Mouse (Mus musculus) gastrocnemius, adult 8-10 months (tissue): ENCODE measurements around the gene Ltb4r2. TPM values are rescaled to one million over a fixed set of nuclear protein-coding genes. Genes with fewer than 3 reads are reported as not detected.

ENCODE experiments used
- DNase-seq, 2 experiments: peaks; one replicate each; pipeline ENCODE4 v3.0.0; 2022; ENCODE audit warnings: low spot score in 2 of 2
- total RNA-seq, 4 experiments: library from RNA; stranded (reverse); gene quantifications; 2 replicates each; pipeline ENCODE4 v1.2.4; 2022

The Ltb4r2 gene
- total RNA-seq = not detected

DNA sequence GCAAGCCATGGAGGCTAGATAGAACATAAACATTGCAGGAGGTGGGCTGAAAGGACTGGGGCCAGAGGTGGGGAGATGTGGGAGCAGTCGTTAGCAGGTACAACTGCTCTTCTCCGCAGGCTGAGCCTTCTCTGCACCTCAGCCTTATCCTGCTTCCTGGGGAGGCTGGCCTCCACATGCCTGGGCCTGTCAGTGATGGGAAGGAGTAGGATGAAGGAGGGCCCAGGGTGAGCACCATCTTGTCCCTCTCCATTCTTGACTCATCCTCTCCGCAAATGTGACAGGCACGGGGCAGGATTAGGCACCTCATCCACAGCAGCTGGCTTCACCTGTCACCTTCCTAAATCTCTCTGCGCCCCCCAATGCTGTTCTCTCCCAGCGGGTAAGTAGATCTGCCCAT lies at the start of gene Ltb4r2:
Gene Ltb4r2 (plus strand): TSS at position 266 of the 400 bp plus-strand sequence.
- no peak for DNase-seq

DNA sequence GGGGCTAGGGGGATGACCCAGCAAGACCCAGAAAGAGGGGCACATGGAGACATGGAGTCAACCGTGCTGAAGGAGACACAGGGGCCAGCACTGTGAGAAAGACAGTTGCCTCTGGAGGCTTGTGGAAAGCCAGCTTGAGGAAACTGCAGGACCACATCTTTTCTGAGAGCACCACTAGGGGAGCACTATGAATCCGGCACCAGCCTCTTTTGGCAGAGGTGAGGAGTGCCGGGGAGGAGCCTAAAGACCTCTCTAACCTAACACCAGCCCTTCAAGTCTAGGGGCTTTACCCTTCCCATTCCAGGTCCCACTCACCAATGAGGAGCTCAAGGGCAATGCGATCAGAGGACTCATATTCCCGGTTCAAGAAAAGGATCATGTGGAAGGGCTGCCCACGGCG lies 49.4 kb upstream of the Ltb4r2 start:
- no peak for DNase-seq

DNA sequence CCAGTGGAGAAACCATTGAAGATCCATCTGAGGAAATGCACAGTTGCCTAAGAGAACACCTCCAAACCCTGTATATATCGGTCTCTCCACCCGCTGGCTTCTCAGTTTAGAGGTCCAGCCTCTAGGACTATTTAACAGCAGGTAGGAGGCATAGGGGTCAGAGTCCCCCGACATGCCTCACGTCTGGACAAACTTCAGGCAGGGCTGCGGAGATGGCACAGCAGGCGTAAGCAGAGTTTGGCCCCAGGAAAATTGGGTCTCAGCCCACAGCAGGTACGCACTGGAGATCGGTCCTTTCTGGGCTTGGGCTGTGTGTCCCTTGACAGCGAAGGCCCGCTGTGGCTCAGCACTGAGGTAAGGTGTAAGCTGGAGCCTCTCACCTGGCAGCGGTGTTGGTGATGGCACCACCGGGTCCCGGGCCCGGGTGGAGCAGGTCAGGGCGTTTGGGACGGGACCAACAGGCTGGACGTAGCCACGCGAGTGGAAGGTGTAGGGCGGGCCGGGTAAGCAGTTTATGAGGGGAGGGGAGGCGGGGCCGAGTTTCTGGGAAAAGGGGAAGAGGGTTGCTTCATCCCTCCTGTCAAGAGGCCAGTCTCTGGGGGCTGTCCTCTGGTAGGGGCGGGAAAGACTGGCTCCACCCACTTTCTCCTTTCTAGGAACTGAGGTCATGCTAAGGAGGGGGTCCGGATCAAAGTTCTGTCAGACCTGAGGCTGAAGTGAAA lies 48.1 kb upstream of the Ltb4r2 start:
- no peak for DNase-seq

DNA sequence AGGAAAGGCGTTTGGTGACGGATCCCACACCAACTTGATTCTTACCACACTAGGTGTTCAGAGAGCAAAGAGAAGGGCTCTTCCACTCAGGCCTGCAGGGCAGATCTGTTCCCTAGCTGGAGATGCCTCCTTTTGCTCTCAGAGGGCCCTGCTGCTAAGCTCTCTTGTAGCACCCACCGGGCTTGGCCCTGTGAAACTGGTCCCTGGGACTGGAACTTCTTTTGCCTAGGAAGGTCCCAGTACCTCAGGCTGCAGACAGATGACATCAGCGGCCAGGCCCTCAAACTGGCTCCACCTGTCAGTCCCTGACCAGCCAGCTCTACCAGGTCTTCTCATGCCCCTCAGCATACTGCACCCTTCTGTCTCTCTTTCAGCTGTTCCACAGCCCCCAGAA lies 47.5 kb upstream of the Ltb4r2 start, which contains the start of gene Tgm1:
Gene Tgm1 (minus strand): TSS at position 198 of the 394 bp plus-strand sequence.
- no peak for DNase-seq

DNA sequence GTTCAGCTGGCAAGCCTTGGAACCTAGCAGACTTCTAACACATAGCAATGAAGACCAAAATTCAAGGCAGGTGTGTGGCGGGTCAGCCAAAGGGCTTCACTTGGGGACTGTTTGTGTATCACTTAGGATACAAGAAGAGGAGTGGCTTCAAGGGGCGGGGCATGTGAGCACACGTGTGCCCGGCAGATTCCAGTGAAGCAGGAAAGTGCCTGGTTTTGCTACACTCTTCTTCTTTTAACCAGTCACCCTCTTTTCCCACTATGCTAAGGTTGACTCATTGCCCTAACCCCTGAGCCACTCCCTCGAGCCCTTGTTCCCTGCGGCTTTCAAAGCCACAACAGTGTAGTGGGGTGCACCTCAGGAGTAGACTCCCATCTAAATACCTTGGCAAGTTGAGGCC lies 46.3 kb upstream of the Ltb4r2 start:
- no peak for DNase-seq

DNA sequence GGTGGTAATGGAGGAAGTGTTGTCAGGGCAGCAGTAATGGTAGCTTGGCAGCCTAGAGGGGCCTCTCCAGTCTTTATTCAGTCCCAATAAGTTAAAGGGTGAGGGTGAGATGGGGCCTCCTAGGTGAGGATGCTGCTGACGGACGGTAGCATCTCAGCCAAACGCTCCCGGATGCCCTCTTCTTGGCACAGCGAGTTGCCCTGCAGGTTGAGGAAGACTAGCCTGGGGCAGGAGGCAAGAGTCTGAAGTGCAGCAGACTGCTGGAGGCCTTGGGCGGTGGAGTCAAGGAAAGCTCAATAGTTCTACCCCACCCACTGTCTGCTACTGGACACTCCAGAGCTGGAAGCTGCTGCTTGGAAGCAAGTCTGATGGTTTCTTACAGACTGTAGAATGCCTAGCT lies 45.0 kb upstream of the Ltb4r2 start:
- DNase-seq = no peak

DNA sequence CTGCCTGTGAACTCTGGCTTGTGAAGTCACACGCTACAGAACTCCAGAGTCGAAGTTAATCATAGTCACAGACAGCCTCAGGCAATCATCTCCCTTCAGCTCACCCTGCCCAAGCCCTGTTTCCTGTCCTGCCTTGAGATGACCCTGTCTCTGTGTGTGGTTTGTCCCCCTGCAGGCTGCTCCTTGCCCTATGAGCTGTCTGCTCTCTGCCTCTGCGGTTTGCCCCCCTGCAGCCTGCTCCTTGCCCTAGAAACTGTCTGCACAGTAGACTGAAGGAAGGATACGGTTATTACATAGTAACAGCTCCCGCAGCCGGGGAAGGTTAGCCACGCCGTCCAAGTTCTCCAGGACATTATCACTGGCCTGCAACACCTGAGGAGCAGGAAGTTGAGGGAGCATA lies 44.3 kb upstream of the Ltb4r2 start:
- no peak for DNase-seq

DNA sequence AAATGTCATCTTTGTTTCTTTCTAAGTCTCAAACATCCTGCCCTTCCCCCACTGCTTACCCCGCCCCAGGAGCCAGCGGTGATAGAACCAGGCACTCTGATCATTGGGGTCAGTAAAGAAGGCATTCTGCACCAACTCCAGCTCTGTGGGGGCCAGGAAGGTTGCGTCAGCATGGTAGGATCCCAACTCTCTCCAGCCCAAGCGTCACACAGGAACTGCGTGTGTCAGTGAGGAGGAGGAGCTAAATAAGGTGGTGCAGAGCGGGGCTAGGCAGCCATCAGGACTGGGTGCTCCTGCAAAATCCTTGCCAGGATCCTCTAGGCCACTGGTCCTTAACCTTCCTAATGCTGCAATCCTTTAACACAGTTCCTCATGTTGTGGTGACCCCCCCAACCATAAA lies 41.5 kb upstream of the Ltb4r2 start:
- no peak for DNase-seq

DNA sequence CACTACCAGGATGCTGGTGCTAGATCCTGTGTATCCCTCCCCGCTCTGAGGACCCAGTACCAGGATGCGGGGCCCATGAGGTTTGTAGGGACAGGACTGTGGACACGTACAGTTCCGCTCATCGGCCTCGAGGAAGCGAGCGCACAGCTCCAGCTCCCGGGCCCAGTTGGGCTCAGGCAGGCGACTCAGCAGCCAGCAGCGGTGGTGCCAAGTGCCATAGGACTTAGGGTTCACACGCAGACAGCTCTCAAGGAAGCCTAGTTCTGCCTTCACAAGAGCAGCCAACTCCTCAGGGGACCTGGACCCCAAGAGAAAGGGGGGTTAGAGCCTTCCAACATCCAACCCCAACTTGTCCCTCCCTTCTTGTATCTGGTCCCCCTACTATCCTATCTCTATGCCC lies 40.6 kb upstream of the Ltb4r2 start:
- DNase-seq = no peak

DNA sequence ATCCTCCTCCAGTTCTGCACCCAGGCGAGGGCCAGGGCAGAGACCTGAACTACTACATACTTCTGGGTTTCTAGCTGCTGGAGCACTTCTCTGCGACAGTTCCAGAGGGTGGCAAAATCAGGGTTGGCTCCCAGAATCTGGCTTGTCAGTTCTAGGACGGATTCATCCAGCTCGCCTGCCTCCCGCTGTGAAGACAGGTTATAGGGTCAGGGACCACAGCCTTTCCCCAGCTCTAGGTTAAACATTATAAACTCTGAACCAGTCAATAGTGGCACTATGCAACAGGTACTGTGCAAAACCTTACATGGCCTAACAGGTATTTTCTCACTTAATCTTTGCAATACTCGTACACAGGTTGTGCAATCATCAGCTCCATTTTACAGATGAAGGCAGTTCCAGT lies 40.2 kb upstream of the Ltb4r2 start:
- no peak for DNase-seq

DNA sequence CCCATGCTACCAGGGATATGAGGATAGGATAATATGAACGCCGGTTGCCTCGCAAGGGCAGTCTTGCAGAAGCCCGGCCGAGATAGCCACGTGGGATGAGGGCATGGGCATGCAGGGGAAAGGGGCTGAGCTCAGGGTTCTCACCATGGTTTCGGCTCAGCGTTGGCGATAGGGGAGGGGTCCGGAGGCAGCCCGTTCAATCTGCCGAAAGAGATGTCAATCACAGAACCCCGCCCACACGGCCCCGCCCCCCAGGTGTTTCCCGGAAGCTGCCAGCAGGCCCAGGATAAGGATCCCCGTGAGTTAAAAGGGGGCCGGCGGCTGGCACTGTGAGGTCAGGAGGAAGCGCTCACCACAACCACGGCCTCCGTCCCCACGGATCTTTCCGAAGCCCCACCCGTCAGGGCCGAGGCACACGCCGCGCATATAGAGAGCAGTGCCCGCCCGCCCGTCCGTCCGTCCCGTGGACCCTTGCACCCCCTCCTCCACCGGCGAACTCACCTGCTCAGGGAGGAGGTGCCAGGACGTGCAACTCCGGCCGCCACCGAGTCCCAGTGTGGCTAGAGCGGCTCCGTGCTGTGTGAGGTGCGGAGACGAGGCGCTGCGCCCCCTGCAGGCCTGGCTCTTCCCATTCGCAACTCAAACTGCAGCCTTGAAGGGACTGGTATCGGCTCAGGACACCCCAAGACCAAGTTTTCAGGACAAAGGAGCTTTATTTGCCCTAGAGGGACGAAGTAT lies 39.4 kb upstream of the Ltb4r2 start, which contains the start of gene Rabggta:
Gene Rabggta (minus strand): TSS at position 564 of the 738 bp plus-strand sequence.
- peak; percentile 87 to 91 for DNase-seq

DNA sequence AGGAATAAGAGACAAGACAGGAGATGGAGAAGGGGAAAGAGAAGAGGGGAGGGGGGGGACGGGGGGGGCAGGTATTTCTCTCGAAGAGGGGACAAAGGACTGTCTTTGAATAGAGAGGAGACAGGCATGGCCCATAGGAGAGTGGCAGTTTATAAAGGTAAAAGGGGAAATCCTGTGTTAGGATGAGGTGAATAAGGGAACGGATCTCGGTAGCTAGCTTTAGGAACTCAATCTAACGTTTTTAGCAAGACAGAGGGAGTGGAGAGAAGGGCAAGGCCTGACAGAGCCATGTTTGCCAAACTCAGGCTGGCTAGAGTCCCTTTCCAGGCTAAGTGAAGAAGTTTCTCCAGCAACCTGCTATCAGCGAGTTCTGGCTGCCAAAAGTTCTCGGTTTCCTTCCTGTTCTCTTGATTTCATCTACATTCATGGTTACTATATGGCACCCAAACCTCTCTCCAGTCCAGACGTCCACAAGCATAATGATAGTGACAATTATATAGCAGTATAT lies 38.7 kb upstream of the Ltb4r2 start:
- DNase-seq = no peak

DNA sequence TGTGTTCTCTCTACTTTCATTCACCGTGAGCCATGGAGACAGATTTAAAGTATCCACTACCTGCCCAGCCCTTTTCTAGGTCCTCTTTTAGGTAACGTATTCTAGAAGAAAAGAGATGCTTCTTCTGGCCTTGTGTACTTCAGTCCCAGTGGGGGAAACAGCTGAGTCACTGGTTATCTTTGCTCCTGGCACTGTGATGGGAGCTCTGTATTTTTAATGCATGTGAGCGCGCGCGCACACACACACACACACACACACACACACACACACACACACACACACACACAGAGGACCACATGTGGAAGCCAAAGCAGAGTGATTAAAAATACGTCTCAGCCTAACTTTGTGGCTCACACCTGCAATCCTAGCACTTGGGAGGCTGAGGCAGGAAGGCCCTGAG lies 37.8 kb upstream of the Ltb4r2 start:
- DNase-seq = no peak

DNA sequence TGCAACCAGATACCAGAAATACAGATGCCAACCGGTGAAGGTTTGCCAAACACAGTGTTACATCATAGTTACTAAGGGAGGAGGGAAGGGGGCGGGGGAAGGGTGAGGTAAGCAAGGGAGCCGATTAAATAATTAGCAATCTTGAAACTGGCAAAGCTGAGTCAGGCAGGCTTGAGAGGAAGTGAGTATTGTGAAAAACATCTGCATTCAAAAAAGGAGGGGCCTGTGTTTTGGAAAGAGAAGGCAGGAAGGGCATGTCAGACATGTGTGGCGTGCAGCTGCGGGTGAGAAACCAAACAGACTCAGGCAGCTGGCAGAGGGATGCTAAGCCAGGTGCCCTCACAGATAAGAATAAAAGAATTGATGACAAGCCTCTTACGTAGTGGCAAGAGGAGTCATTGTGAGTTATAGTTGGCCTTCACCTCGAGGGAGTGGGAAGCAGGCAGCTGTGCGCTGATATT lies 36.8 kb upstream of the Ltb4r2 start:
- peak in 1 of 2 experiments; percentile 5 for DNase-seq

DNA sequence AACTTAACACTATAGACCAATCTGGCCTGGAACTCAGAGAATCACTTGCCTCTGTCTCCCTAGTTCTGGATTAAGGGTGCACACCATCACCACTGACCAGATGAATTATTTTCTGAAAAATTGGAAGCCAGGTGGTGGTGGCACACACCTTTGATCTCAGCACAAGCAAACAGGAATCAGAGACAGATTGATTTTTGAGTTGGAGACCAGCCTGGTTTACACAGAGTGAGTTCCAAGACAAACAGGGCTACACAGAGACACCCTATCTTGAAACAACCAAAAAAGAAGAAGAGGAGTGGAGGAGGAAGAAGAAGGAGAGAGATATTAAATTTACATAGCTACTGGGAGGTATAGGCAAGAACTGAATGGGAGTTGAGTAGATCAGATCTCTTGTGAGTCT lies 35.0 kb upstream of the Ltb4r2 start:
- no peak for DNase-seq

DNA sequence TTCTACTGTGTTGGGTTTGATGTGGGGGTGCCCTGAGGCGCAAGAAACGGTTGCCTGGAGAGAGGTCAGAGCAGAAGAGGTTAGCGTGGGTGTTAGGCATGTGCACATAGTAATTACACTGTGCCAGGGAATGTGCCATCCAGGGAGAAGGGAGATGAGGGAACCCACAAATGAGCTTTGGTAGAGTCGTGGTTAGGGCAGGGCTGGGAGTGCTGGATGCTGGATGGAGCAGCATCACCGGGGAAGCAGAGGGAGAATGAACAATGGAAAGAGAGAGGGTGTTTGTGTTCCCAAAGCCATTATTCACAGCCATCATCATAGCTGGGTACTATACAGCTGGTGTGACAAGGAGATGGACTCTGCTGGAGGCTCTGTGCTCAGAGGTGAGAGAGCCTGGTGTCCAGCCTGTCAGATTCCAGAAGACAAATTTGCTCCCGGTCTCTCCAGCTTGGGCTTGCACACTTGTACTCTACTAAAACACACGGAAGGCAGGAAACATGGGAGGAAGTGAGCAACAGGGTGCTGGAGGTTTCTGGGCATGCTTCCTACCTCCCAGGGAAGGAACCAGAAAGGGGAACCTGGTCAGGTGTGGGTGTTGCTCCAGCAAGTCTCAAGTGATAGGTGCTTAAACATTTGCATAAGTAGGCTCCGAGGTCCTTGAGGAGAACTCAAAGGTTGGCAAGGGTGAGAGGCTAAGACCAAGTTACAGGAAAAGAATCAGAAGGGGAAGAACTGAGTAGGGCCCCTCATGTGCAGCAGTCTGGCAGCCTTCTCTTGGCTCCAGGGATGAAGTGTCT lies 33.1 kb upstream of the Ltb4r2 start:
- DNase-seq = no peak

DNA sequence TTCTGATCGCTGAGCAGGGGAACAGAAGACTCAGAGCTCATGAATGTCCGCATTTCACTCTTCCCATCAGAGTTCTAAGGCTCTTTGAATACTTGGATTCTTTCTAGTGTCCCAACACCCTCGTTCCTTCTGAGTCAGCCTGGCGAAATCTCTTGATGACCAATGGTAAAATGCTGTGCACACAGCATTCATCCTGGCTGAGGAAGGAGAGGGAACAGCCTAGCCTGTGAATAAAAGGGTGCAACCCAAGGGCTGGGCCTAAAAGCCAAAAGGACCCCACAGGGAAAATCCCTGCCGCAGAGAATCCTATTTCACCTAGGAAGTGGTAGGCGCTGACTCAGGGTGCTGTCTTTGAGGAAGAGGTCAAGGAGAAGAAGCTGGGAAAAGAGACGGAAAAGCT lies 31.1 kb upstream of the Ltb4r2 start:
- DNase-seq = no peak

DNA sequence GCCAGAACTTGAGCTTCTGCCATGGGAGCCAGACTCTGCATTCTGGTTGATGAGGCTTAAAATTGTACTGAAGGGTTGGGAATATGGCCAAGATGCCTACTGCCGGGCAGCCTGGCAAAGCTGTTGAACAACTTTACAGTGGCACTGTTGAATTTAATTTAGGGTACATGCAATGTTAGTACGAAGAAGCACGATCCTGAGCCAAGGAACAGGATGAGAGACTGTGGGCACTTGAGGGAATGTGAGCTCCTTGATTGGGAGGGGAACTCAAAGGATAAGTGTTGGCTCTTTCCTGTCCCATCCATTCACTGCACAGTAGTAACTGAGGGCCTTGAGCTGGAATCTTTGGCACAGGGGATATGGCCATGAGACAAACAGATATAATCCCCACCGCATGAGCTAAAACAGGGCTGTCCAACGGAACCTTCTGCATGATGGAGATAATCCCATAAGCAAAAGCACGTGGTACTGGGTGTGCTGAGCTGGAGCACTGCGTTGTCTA lies 30.6 kb upstream of the Ltb4r2 start:
- DNase-seq = no peak

DNA sequence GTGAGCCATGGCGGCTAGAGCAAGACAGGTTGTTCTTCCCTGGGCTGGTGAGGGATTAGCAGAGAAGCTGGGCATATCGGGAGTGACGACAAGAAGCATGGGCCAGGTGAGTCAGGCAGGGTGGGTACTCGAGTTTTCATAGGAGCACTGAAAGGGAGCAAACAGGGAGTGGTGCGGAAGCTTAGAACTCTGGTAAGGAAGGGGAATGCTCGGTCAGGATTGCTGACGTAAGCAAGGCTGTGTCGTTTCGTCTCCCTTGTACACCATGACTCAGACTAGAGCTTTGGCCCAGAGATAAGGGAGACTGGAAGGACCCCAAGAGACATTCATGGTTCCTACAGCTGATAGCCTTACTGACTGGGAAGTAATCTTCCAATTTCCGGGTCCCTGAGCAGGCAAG lies 27.3 kb upstream of the Ltb4r2 start:
- DNase-seq = no peak

DNA sequence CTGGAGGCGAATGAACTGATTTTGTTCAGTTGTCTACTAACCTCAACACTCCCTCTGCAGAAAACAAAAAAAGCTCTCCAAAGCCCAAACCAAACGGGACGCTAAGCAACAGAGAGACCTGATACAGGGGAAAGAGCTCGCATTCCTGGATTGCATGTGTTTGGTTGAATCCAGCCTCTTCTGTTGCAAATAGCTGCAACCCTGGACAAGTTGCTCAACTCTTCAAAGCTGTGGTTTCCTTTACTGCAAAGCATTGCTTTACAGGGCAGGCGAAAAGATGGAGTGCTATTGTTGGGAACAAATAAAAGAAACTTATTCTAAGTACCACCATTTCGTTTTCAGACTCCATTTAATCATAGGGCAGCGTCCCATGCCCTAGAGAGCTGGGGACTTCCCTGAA lies 26.4 kb upstream of the Ltb4r2 start:
- no peak for DNase-seq

DNA sequence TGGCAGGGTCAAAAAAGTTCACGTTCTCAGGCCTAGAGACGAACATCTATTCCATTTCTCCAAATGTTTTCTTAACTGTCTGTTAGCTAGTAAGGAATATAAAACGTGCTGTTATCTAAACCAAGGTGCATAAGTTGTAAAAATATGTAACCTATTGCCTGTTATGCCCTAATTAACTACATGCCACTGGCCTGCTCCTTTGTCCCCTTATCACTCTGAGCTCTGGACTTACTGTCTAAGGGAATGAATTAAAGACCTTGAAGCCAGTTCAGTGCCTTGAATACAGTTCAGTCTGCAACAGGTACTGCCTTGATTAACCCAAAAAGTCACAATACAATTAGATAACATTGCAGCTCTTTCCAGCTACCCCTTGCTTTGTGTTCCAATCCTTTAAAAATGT lies 25.9 kb upstream of the Ltb4r2 start:
- no peak for DNase-seq

DNA sequence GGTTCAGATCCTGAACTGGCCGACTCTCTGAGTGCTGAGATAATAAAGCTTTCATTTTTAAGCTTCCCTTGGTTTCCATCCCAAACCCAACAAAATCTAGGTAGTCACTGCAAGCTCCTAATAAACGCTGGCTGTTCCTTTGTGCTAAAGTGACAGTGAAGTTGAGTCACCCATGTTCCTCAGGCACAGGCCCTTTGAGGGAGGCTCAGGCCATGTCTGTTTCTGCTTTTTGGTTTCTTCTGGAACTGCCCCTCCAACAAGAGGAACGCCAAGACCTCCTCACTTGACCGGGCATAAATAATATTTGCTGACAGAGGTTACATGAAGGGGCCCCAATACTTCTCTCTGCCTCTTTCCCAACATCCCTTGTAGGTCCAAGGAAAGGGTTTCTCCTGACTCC lies 25.5 kb upstream of the Ltb4r2 start:
- no peak for DNase-seq
